17 mouse cellular contexts compared by ENCODE assay signal in genomic region chr2:5426110-5426509, GRCm38 (mm10).
DNase-seq lines count a peak whose midpoint lies in the region; ATAC-seq and TF ChIP-seq lines count a peak whose summit lies in the region.
"Had no signal": no experiment of that assay in that cellular context is flagged by ENCODE, and none has a peak within 500 bp of the region (broad histone marks: within the 10 kb centered on the region; RNA-seq: fewer than 3 reads in every experiment).

No protein-coding gene starts in this region.

- no peaks in the 10 kb centered on the region for H3K27me3 ChIP-seq in hindbrain, embryonic 11.5 days (ENCODE audit: control insufficient read depth, insufficient read depth, low read length)
- no peaks in the 10 kb centered on the region for H3K27me3 ChIP-seq in hindbrain, embryonic 10.5 days (ENCODE audit: insufficient read depth, poor library complexity, severe bottlenecking)
- no peaks in the 10 kb centered on the region for H3K27me3 ChIP-seq in forebrain, postnatal 0 days (ENCODE audit: insufficient read depth, low read length)
- no peaks in the 10 kb centered on the region for H3K27me3 ChIP-seq in midbrain, postnatal 0 days (ENCODE audit: insufficient read depth, low read length)
- H3K27me3 ChIP-seq: limb, embryonic 15.5 days had no signal

- H3K4me2 ChIP-seq in hindbrain, embryonic 11.5 days (replicated peaks; ENCODE audit: low read depth, low read length), result no peak overlapping the region
- no peak overlapping the region for H3K4me2 ChIP-seq in forebrain, postnatal 0 days (ENCODE audit: low read depth)
- H3K4me2 ChIP-seq in midbrain, postnatal 0 days (ENCODE audit: low read depth, low read length, poor library complexity, severe bottlenecking), result no peak overlapping the region
- H3K4me2 ChIP-seq: limb, embryonic 15.5 days had no signal

- no peaks in the 10 kb centered on the region for H3K4me1 ChIP-seq in hindbrain, embryonic 11.5 days (replicated peaks; ENCODE audit: control insufficient read depth, insufficient read depth, low read length)
- H3K4me1 ChIP-seq in hindbrain, embryonic 10.5 days (replicated peaks), result peaks cover 12% of the 10 kb centered on the region
- H3K4me1 ChIP-seq in forebrain, postnatal 0 days (ENCODE audit: insufficient read depth), result 0 out of 2 replicates have a peak, but pooled peaks cover 5% of the 10 kb centered on the region
- peaks cover 6% of the 10 kb centered on the region; the same call in 1 of the 2 replicates for H3K4me1 ChIP-seq in midbrain, postnatal 0 days (ENCODE audit: insufficient read depth, low read length)
- H3K4me1 ChIP-seq: limb, embryonic 15.5 days had no signal

- H3K9ac ChIP-seq in hindbrain, embryonic 11.5 days (ENCODE audit: low read depth, low read length), result no peak overlapping the region
- H3K9ac ChIP-seq in forebrain, postnatal 0 days, result no peak overlapping the region
- H3K9ac ChIP-seq in midbrain, postnatal 0 days (replicated peaks; ENCODE audit: low read length, poor library complexity, severe bottlenecking), result no peak overlapping the region
- H3K9ac ChIP-seq: limb, embryonic 15.5 days had no signal

- intact Hi-C loops in heart, postnatal 25 days (cut with DNase I), result no loop called here

- WGBS in hindbrain, embryonic 11.5 days, result 30% methylated on average over 2 of the region's 2 CpGs
- WGBS in hindbrain, embryonic 10.5 days, result 31% methylated on average over 2 of the region's 2 CpGs
- WGBS in forebrain, postnatal 0 days, result 3% methylated on average over 2 of the region's 2 CpGs
- WGBS in midbrain, postnatal 0 days, result 14% methylated on average over 2 of the region's 2 CpGs

- no peaks in the 10 kb centered on the region for H3K36me3 ChIP-seq in hindbrain, embryonic 11.5 days (ENCODE audit: control insufficient read depth, insufficient read depth, low read length)
- no peaks in the 10 kb centered on the region for H3K36me3 ChIP-seq in hindbrain, embryonic 10.5 days
- no peaks in the 10 kb centered on the region for H3K36me3 ChIP-seq in forebrain, postnatal 0 days (ENCODE audit: insufficient read depth)
- H3K36me3 ChIP-seq in midbrain, postnatal 0 days (ENCODE audit: insufficient read depth, low read length), result no peaks in the 10 kb centered on the region
- H3K36me3 ChIP-seq: limb, embryonic 15.5 days had no signal

- H3K27ac ChIP-seq in hindbrain, embryonic 11.5 days (ENCODE audit: low read depth, low read length), result no peak overlapping the region
- H3K27ac ChIP-seq in hindbrain, embryonic 10.5 days, result no peak overlapping the region
- no peak overlapping the region for H3K27ac ChIP-seq in forebrain, postnatal 0 days (ENCODE audit: low read depth, low read length)
- H3K27ac ChIP-seq in midbrain, postnatal 0 days (ENCODE audit: low read depth, low read length), result no peak overlapping the region; the same call in 1 of the 2 replicates
- H3K27ac ChIP-seq: layer of hippocampus, adult 2 months; limb, embryonic 15.5 days; stomach, postnatal 0 days had no signal

- DNase-seq in hindbrain, embryonic 11.5 days (ENCODE audit: low spot score), result peak; percentile 2
- no peak for DNase-seq in hindbrain, embryonic 10.5 days (ENCODE audit: low spot score)
- peak; percentile 43 for DNase-seq in embryo, embryonic 10.5 days (ENCODE audit: low spot score)
- no peak for DNase-seq in forebrain, postnatal 0 days
- DNase-seq in midbrain, postnatal 0 days (ENCODE audit: low spot score), result peak; percentile 42
- no peak for DNase-seq in testis, postnatal 14 days (ENCODE audit: low spot score)
- DNase-seq in heart, postnatal 25 days (ENCODE audit: low spot score), result no peak
- DNase-seq: adrenal gland, postnatal 25 days; cerebellum, postnatal 36 days; heart, postnatal 14 days; kidney, adult 8-10 months; lung, adult 2 months had no signal

- H3K9me3 ChIP-seq in hindbrain, embryonic 11.5 days (ENCODE audit: control insufficient read depth, low read length), result no peaks in the 10 kb centered on the region
- H3K9me3 ChIP-seq in hindbrain, embryonic 10.5 days, result 0 out of 2 replicates have a peak, but pooled peaks cover 3% of the 10 kb centered on the region
- no peaks in the 10 kb centered on the region for H3K9me3 ChIP-seq in forebrain, postnatal 0 days (ENCODE audit: low read length)
- no peaks in the 10 kb centered on the region for H3K9me3 ChIP-seq in midbrain, postnatal 0 days (ENCODE audit: low read length)
- H3K9me3 ChIP-seq: limb, embryonic 15.5 days had no signal

- no peak for TF ChIP-seq CTCF in forebrain, postnatal 0 days (IDR thresholded peaks at IDR 0.05; ENCODE audit: low read depth)
- no peak for TF ChIP-seq CTCF in midbrain, postnatal 0 days (IDR thresholded peaks at IDR 0.05)

- H3K4me3 ChIP-seq in hindbrain, embryonic 11.5 days (ENCODE audit: low read depth, low read length), result no peak overlapping the region
- H3K4me3 ChIP-seq in hindbrain, embryonic 10.5 days, result no peak overlapping the region
- no peak overlapping the region for H3K4me3 ChIP-seq in forebrain, postnatal 0 days (ENCODE audit: low read depth, low read length)
- no peak overlapping the region for H3K4me3 ChIP-seq in midbrain, postnatal 0 days (ENCODE audit: low read depth, low read length)
- H3K4me3 ChIP-seq: layer of hippocampus, adult 2 months; limb, embryonic 15.5 days; myocyte had no signal

- ATAC-seq in hindbrain, embryonic 11.5 days (ENCODE audit: low FRiP score), result no peak
- peak; percentile 73 for ATAC-seq in forebrain, postnatal 0 days
- no peak for ATAC-seq in midbrain, postnatal 0 days (ENCODE audit: low FRiP score)
- no peak for ATAC-seq in activated CD4-positive, CD25-positive, alpha-beta regulatory T cell, adult 4 months

Comparison
In these comparisons a context has a peak if more than half of its experiments do, and no peak if none do; other contexts are left out.
1. DNase-seq: peak in hindbrain, embryonic 11.5 days (single experiment), embryo, embryonic 10.5 days (single experiment) and midbrain, postnatal 0 days (single experiment); none in hindbrain, embryonic 10.5 days (single experiment), forebrain, postnatal 0 days (single experiment), testis, postnatal 14 days (single experiment) and heart, postnatal 25 days (single experiment).